Mouse (Mus musculus) ovary, postnatal 36 days (tissue): ENCODE data around the gene Olfr1129.
"Not testable (repeated sequence)": the region's sequence is repeated elsewhere in the genome, so short reads cannot be mapped to it uniquely, and the experiment has no call there.

Experiments
- DNase-seq: peaks from one replicate; pipeline ENCODE4 v3.0.0; 2022; ENCODE audit warnings: low spot score, mixed read lengths

Gene Olfr1129

GRCm38 (mm10) chr2:87573602-87574001 is at the start of gene Olfr1129:
TSS of gene Olfr1129 (plus strand) at chr2:87573902.
- DNase-seq, result not testable (repeated sequence)

DNA sequence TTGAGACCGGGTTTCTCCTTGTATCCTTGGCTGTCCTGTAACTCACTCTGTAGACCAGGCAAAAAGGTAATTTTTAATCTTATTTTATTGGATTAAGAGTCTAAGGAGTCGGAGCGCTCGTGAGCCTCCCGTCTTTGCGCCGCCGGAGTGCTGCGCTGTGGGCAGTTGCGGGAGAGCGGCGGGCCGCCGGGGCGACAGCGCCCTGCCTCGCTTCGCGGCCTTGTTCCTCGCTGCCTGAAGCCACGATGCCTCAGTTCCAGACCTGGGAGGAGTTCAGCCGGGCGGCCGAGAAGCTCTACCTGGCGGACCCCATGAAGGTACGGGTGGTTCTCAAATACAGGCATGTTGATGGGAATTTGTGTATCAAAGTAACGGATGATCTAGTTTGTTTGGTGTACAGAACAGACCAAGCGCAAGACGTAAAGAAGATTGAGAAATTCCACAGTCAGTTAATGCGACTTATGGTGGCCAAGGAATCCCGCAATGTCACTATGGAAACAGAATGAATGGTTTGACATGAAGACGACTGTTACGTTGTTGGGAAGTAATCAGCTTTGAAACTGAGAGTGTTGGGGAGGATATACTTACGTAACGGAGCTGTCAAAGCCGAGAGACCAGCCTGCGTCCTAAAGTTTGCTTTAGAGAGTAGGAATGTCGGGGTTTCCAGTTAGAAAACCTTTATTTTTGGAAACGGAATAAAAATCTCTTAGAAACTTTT is 47.6 kb upstream of the Olfr1129 start:
- peak; percentile 3 for DNase-seq

DNA sequence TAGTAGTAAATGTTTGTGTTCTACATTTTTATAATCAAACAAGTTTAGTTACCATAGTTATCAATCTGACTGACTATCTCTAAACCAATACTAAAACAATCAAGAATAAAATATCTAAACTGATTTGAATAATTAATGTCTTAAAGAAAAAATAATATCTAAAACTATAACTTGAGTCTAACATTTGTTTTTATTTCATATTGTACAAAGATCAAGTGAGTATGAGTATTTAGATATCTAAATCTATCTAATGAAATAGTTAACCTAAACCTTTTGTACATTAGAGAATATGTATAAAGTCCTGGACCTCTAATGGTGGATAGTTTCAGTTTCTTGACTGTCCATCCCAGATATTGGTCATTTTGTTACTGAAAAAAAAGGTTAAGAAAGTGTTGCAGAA is 42.2 kb upstream of the Olfr1129 start, which contains the start of gene Olfr153:
Gene Olfr153, plus strand, starts transcription at position 301 of the 400 bp plus-strand sequence.
- DNase-seq, result no peak

DNA sequence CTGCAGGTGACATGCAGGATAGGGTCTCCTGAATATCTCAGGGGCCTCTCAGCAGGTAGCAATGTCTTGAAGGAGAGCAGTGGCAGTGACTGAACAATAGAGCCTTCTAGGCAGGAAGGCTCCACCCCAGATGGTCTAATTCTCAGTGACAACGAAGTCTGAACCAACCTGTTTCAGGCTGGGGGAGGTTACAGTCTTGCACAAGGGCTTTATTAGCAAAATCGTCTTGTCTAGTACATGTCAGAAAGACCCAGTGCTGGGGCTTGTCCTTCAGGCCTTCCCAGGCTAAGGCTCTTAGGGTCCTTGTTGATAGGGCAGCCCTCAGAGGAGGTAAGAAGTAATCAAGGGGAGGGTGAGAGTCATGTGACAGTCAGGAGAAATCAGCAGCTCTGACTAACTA is 38.9 kb upstream of the Olfr1129 start:
- DNase-seq, result no peak

- no peak for DNase-seq
These were observed 28.3 kb upstream of the Olfr1129 start, which contains the start of gene Olfr1128 for GRCm38 (mm10) chr2:87545442-87545841. TSS of gene Olfr1128 (minus strand) at chr2:87545542.

DNA sequence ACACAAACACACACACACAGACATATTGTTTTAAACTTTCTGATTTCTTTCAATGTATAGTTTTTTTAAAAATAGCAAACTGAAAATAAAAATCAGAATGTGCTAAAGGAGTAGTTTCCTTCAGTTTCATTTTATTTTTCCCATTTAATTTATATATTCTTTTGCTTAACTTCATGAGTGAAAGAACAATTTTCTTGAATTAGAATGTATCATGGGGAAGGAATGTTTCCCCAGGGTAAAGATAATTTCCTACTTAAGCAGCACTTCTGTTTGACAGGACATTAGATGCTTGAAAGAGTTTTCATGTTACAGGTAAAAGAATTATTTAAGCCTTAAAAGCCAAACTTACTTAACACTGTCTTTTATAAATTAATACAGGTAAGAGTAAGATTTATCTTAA is 32.2 kb downstream of the Olfr1129 start, which contains the start of gene Olfr1130:
Gene Olfr1130, plus strand, starts transcription at position 301 of the 400 bp plus-strand sequence.
- not testable (repeated sequence) for DNase-seq

- DNase-seq, result no peak
These were observed 53.1 kb downstream of the Olfr1129 start, which contains the start of gene Olfr1131 for GRCm38 (mm10) chr2:87626804-87627203. TSS of gene Olfr1131 (plus strand) at chr2:87627104.
